Mouse (Mus musculus) natural killer cell, adult 2 months (primary cell): ENCODE data around the gene Nrip2.

Experiments used
- DNase-seq, 2 experiments: peaks; one replicate each; pipeline ENCODE4 v3.0.0; 2022; ENCODE audit warnings: low spot score in 2 of 2

Nrip2 gene

GRCm38 (mm10) chr6:128437731-128438316 lies 38.7 kb downstream of the Nrip2 start:
- peak; percentile 12 to 28 for DNase-seq

GRCm38 (mm10) chr6:128438317-128438870 lies 39.3 kb downstream of the Nrip2 start, which contains the start of gene Fkbp4:
TSS of gene Fkbp4 (minus strand) at chr6:128438677.
- peak; percentile 83 to 89 for DNase-seq

DNA sequence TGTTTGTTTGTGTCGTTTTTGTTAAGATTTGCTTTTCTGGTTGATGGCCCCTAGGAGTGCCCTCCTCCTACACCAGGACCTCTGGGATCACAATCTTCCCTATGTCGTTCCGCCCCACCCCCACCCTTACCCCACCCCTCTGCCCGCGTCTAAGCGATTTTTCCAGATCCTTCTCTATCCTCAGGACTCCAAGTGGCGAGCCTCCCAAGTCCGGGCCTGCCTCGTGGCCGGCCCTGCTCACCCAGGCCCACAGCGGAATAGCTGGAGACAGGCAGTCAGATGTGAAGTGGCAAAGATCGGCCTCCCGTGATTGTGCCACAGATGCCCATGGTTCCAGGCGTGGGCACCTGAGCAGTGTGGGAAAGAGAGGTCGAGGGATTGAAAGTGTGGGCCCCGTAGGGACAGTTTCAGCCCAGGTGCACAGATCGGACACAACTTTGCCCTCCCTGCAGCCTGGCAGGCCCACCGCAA lies 39.8 kb downstream of the Nrip2 start:
- DNase-seq = no peak

DNA sequence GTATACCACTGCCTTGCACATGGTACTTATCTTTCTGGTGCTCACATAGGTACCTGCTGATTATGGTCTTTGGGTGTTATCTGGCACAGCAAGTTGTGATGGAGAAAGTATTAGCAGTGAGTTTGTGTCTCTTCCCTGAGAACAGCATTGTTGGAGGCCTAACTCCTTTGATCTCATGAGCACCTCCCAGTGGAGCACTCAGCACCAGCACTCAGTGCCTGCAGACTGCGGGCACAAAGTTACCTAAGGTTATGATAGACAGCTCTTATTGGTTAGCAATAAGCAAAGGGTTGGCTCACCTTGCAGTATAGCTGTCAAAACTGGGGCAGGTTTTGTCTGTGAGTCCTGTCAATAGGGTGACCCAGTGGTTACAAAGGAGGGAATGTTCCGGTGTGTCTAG lies 41.1 kb downstream of the Nrip2 start:
- DNase-seq = no peak

- peak; percentile 21 to 44 for DNase-seq
Measured at GRCm38 (mm10) chr6:128445761-128446535, 46.9 kb downstream of the Nrip2 start.

DNA sequence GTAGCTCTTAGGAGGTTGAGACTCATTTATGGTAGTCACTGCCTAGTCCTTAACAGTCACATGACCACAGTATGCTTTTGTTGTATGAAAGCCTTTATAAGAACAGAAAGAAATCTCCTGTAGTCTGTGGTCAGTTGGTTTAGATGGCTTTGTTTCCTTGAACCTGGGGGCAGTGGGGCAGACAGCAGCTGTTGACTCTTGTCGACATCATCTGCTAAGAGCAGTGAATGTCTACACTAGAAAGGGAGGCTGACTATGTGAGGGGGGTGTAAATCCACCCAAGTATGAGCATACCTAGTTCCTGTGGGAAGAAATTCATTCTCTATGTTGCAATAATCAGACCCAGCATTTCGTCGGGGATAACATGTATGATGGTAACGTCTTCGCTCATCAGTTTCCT lies 48.0 kb downstream of the Nrip2 start:
- DNase-seq = no peak

DNA sequence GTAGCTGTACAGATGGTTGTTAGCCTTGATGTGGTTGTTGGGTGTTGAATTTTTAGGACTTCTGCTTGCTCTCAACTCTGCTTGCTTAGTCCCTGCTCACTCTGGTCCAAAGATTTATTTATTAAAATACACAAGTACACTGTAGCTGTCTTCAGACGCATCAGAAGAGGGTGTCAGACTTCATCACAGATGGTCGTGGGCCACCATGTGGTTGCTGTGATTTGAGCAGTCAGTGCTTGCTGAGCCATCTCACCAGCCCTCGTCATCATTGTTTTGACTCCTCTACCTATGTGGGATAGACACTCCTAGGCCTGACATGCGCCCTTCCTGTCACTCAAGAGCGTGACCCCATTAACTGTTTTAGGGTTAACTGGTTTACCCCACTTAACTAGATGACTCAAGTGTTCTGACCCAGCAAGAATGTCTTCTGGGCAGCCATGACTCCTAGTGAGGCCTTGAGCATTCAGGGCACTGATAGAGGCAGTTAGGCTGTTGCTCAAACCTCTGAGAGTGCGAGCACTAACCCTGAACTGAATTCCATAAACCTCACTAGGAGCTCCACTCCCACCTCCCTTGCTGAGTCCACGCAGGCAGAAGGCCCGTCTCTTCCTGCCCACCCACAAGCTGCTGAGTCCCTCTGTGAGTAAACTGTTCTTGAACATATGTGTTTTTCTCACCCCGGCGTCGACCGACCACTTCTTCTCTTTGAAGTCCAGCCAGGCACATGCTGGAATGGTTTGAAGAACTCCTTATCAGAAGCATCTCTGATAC lies 56.9 kb downstream of the Nrip2 start:
- no peak for DNase-seq

GRCm38 (mm10) chr6:128457186-128457585 lies 58.1 kb downstream of the Nrip2 start:
- no peak for DNase-seq

DNA sequence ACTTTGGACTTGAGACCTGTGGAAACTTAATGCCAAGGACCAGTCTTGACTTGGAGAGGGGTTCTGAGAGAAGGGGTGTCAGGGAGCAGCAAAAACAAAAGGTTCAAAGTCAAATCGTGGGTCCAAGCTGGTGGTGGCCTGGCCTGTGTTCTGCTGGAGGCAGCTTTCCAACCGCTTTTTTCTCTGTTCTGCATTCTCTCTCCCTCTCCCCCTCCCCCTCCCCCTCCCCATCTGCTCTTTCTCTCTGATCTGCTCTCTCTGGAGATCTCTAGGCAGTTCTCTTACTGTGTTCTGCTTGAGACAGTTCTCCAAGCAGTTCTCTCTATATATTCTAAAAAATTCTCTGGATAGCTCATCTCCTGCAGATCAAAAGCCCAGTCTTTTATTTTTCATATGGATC lies 61.2 kb downstream of the Nrip2 start:
- no peak for DNase-seq

GRCm38 (mm10) chr6:128460729-128461503 lies 61.8 kb downstream of the Nrip2 start:
- DNase-seq = no peak

DNA sequence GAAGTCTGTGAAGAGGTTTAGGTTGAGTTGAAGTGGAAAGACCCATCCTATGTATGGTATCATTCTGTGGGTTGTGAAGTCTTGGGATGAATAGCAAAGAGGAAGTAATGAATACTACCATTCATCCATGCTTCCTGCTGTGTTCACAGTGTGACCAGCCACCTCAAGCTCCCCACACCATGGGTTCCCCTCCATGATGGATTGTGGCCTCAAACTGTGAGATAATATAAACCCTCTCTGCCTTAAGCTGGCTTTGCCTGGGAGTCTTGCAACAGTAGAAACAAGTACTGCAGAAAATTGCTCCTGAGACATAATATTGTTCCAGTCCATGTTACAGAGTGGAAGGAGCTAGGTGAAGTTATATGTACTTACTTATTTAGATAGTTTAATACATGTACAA lies 62.5 kb downstream of the Nrip2 start:
- DNase-seq = no peak

- no peak for DNase-seq
Measured at GRCm38 (mm10) chr6:128464996-128465395, 65.9 kb downstream of the Nrip2 start.
